Mouse (Mus musculus): Measurements from ENCODE around the gene Tubb4b.

GRCm38 (mm10) chr2:25194006-25194405 is 30.5 kb downstream of the Tubb4b start:
- TF ChIP-seq CTCF (IDR thresholded peaks at IDR 0.05; ENCODE audit: borderline replicate concordance, insufficient read depth, low read length): no peak
- TF ChIP-seq POLR2A (IDR thresholded peaks at IDR 0.05; ENCODE audit: low read depth, low read length): no peak

All from embryonic fibroblast, embryonic 13.5 days (primary cell).